Mouse (Mus musculus) induced T-regulatory cell, adult 2 months (primary cell): ENCODE data around the gene Selenoo.

Experiments used
- DNase-seq: peaks from one replicate; pipeline ENCODE4 v3.0.0-alpha.2; 2012; ENCODE audit warnings: low read depth

Gene Selenoo

GRCm38 (mm10) chr15:89126622-89127021, 37.7 kb downstream of the Selenoo start:
- DNase-seq, result no peak

- DNase-seq, result no peak
Measured at GRCm38 (mm10) chr15:89127364-89127940, 38.6 kb downstream of the Selenoo start.

GRCm38 (mm10) chr15:89128382-89129350, 39.8 kb downstream of the Selenoo start, which contains the start of gene Hdac10:
Hdac10 (minus strand) TSS chr15:89128700.
- DNase-seq, result peak; percentile 90

- no peak for DNase-seq
Measured at GRCm38 (mm10) chr15:89130245-89130644, 41.4 kb downstream of the Selenoo start.

GRCm38 (mm10) chr15:89131316-89131715, 42.4 kb downstream of the Selenoo start:
- peak; percentile 89 for DNase-seq

DNA sequence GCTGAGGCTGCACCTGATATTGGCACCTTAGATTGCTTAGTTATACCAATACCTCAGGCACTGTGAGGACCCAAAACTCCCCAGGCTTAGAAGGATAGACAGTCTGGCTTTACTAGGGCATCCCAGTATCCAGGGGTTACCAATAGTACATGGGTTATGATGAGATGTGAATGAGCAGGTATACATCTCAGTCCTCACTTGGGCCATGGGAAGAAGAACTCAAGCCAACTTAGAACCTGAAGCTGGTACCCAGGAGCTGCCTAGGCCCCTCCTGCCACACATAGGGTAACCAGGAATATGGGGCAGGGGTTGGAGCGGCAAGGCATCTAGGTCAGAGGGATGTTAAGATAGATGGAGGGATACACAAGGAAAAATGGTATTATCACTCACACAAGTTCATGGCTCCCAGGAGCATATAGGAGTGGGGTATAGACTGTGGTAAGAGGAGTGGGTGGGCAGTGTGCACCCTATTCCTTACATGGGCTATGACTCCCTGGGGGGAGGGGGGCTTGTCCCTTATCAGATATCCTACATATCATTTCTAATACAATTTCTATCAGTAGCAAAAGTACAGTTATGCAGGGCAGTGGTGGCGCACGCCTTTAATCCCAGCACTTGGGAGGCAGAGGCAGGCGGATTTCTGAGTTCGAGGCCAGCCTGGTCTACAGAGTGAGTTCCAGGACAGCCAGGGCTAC, 47.7 kb downstream of the Selenoo start:
- DNase-seq, result no peak

GRCm38 (mm10) chr15:89137378-89138045, 48.6 kb downstream of the Selenoo start:
- no peak for DNase-seq

DNA sequence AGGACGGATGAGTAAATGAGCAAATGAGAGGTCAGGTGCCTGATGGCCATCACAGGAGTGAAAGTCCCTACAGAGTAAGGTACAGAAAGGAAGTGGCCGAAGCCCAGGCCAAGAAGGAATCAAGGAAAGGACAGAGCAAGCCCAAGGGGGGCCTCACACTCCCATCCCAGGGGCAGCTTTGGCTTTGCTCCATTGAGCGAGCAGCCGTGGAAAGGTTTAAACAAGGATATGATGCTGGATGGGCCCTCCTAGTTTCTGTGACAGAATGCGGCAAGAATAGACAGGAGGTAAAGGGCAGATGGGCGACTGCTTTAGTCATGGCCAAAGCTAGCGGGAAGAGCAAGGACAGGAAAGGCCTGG, 49.1 kb downstream of the Selenoo start:
- DNase-seq, result no peak

DNA sequence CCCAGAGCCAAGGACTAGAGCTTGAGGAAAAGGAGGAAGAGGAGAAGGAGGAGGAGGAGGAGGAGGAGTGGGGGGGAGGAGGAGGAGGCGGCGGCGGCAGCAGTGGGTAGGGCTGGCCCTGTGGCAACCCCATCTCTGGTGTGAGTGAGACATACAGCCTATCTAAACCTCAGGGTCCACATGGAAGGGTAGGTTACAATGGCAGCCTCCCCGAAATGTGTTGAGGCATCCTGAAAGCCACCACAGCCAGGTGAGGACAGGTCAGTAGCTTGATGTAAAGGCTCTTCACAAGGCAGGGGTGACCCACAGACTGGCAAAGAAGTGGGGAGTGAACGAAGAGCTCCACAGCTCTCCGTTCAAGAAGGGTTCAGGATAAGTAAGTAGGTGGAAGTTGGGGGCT, 49.6 kb downstream of the Selenoo start:
- no peak for DNase-seq

DNA sequence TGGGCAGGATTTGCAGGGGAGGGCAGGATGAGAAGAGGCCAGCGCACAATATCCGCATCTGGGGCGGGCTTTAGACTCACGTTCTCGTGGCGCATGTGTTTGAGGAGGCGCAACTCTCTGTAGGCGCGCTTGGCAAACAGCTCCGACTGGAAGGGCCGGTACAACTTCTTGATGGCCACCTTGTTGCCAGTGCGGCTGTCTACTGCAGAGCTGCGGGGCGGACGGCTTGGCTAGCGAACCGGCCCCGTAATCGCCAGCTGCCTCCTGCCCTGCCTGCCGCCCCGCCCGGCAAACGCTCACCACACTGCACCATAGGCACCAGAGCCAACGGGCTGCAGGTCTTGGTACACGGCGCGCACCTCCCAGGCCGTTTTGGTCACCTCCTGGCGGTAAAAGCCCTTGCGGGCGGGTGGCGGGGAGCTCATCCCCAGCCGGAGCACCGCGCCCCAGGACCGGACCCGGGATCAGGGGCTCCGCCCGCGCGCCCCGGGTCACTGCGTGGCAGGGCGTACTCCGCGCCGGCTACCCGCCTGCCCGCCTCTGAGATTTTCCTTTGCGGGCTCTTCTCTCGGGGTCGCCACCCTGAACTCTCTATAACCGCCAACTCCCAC, 51.3 kb downstream of the Selenoo start:
- DNase-seq, result no peak

DNA sequence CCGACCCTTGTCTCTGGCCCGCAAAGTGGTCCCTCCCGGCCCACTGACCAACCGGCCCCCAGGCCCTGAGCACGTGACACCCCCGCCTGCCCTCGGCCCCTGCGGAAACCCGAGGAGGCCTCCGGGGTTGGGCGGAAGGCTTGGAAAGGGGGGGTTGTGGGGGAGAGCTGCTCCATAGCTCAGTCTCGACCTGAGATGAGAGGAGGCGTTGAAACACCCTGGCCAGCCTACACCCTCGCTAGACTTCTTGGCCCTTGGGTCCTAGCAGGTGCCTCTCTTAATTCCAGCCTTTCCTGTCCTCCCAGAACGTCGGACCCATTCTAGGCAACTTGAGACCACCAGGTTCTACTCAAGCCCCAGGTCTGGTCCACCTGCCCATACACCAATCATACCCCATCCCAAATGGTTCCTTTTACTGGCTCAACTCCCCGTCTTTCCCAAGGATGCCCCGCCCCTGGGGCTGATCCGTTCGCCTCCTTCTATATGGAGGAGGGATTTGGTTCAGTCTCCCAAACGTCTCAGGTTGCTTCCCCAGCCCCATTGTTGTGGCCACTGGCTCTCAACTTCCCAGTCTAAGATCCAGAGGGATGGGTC, 51.9 kb downstream of the Selenoo start, which contains the start of gene Mapk12:
Mapk12 (minus strand) TSS at position 45 of the 594 bp plus-strand sequence.
- DNase-seq, result no peak

DNA sequence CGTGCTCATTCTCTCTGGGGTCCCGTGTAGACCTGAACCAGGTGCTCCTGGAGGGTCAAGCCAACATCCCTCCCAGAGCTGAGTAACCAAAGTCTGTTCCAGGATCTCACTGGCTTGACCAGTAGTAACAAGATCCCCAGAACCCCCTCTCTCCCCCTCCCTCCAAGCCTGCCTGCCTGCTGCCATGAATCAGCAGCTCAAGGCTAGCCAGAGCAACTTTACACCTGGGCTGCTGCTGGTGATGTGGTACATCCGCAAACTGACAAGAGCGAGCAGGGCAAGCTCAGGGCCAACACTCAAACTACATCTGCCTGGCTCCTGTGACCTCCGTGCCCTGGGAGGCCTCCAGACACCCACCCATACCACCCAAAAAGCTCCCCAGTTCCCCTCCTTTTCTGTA, 52.6 kb downstream of the Selenoo start:
- DNase-seq, result no peak

- DNase-seq, result no peak
Measured at GRCm38 (mm10) chr15:89141905-89142304, 53.0 kb downstream of the Selenoo start.

DNA sequence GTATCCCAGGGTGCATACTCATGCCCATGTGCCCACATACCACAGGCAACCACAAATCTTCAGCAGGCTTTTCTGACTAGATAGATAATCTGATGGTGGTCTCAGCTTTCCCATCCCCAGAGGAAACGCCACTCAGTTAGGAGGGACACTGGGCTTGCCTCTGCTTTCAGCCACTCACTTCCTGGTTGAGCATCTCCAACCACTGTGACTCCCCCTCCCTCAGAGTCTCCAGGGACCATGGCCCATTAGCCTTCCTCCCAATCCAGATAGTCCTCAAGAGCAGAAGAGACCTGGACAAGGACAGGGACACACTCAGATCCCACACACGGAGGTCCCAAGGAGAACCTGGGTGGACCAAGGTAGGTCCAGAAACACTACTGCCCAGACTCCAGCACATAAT, 54.2 kb downstream of the Selenoo start:
- no peak for DNase-seq

- no peak for DNase-seq
Measured at GRCm38 (mm10) chr15:89144965-89145364, 56.1 kb downstream of the Selenoo start.

- DNase-seq, result no peak
Measured at GRCm38 (mm10) chr15:89145813-89146350, 57.0 kb downstream of the Selenoo start.

GRCm38 (mm10) chr15:89146537-89146936, 57.7 kb downstream of the Selenoo start:
- DNase-seq, result peak; percentile 82

GRCm38 (mm10) chr15:89147024-89147423, 58.1 kb downstream of the Selenoo start:
- DNase-seq, result peak; percentile 88

DNA sequence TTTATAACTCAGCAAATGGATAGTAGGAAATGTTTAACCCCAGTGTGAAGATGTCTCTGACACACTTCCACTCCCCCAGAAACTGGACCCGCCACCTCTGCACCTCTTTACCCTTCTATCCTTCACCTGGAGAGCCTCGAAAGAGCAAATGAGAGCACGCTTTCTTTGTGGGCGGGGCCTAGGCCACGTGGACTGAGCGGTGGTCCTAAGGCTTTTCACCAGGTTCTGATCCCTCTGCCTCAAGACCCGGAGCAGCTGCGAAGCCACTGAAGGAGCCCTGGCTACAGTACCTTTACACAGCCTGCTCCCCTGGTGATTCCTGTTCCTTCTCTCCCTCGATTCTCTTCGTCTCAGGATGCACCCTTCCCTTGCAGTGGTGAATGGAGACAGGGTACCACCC, 58.6 kb downstream of the Selenoo start:
- no peak for DNase-seq

DNA sequence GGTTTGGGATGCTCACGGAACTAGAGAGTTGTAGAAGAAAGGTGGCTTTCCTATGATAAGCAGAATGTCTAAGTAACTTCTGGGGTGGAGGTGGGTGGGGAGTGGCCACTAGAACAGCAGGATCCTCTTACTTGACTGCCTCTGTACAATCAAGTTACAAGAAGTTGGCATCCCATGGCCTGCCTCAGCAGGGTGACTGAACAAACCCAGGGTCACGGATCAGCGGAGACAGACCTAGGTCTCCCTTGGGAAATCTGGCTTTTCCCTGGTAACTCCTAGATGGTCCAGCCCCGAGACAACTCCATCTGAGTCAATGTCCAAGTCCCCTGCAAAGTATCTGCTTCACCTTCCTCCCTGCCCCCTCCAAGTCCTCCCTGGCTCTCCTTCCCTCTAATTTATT, 59.0 kb downstream of the Selenoo start:
- peak; percentile 48 for DNase-seq
